ENCODE assay signal across 12 mouse cellular contexts in genomic region chr6:31133896-31134735, GRCm38 (mm10).
DNase-seq lines count a peak whose midpoint lies in the region; ATAC-seq and TF ChIP-seq lines count a peak whose summit lies in the region.
"Had no signal": no experiment of that assay in that cellular context is flagged by ENCODE, and none has a peak within 500 bp of the region (broad histone marks: within the 10 kb centered on the region; RNA-seq: fewer than 3 reads in every experiment).

No protein-coding gene starts in this region.

- no peaks in the 10 kb centered on the region for H3K36me3 ChIP-seq in embryonic facial prominence, embryonic 12.5 days
- no peaks in the 10 kb centered on the region for H3K36me3 ChIP-seq in embryonic facial prominence, embryonic 10.5 days (replicated peaks)
- no peaks in the 10 kb centered on the region for H3K36me3 ChIP-seq in intestine, embryonic 16.5 days (ENCODE audit: control insufficient read depth, insufficient read depth, low read length)
- H3K36me3 ChIP-seq in intestine, postnatal 0 days (ENCODE audit: control insufficient read depth, insufficient read depth), result no peaks in the 10 kb centered on the region
- no peaks in the 10 kb centered on the region for H3K36me3 ChIP-seq in stomach, embryonic 14.5 days (ENCODE audit: control insufficient read depth, insufficient read depth, low read length)
- H3K36me3 ChIP-seq in stomach, postnatal 0 days (ENCODE audit: control insufficient read depth, insufficient read depth, low read length), result no peaks in the 10 kb centered on the region
- no peaks in the 10 kb centered on the region for H3K36me3 ChIP-seq in hindbrain, embryonic 12.5 days
- H3K36me3 ChIP-seq: heart, embryonic 15.5 days had no signal

- no peak for DNase-seq in embryonic facial prominence, embryonic 10.5 days (ENCODE audit: low spot score)
- DNase-seq in stomach, postnatal 0 days (ENCODE audit: low spot score), result no peak
- no peak for DNase-seq in kidney, adult 8-10 months
- DNase-seq: adrenal gland, postnatal 25 days; lung, adult 18-20 months had no signal

- no peaks in the 10 kb centered on the region for H3K9me3 ChIP-seq in embryonic facial prominence, embryonic 12.5 days
- peaks cover 3% of the 10 kb centered on the region; the same call in 1 of the 2 replicates for H3K9me3 ChIP-seq in embryonic facial prominence, embryonic 10.5 days
- H3K9me3 ChIP-seq in intestine, embryonic 16.5 days (ENCODE audit: control insufficient read depth, low read length), result no peaks in the 10 kb centered on the region
- no peaks in the 10 kb centered on the region for H3K9me3 ChIP-seq in intestine, postnatal 0 days (ENCODE audit: control insufficient read depth)
- H3K9me3 ChIP-seq in stomach, embryonic 14.5 days (ENCODE audit: control insufficient read depth, low read depth, low read length), result no peaks in the 10 kb centered on the region
- no peaks in the 10 kb centered on the region for H3K9me3 ChIP-seq in stomach, postnatal 0 days (ENCODE audit: control insufficient read depth, low read length)
- H3K9me3 ChIP-seq in hindbrain, embryonic 12.5 days (replicated peaks), result peaks cover 11% of the 10 kb centered on the region; the same call in 1 of the 2 replicates
- H3K9me3 ChIP-seq: heart, embryonic 15.5 days had no signal

- no peak for TF ChIP-seq CTCF in intestine, postnatal 0 days (IDR thresholded peaks at IDR 0.05; ENCODE audit: low read depth)
- no peak for TF ChIP-seq CTCF in stomach, postnatal 0 days (IDR thresholded peaks at IDR 0.05; ENCODE audit: low read depth)

- no peak overlapping the region for H3K4me3 ChIP-seq in embryonic facial prominence, embryonic 12.5 days
- no peak overlapping the region for H3K4me3 ChIP-seq in embryonic facial prominence, embryonic 10.5 days
- H3K4me3 ChIP-seq in intestine, embryonic 16.5 days (ENCODE audit: low read length), result no peak overlapping the region
- no peak overlapping the region for H3K4me3 ChIP-seq in intestine, postnatal 0 days (ENCODE audit: low read depth, low read length)
- no peak overlapping the region for H3K4me3 ChIP-seq in stomach, embryonic 14.5 days (ENCODE audit: low read depth, low read length)
- H3K4me3 ChIP-seq in stomach, postnatal 0 days (ENCODE audit: low read depth, low read length), result no peak overlapping the region
- H3K4me3 ChIP-seq in hindbrain, embryonic 12.5 days, result no peak overlapping the region
- H3K4me3 ChIP-seq: heart, embryonic 15.5 days had no signal

- no peak for ATAC-seq in embryonic facial prominence, embryonic 12.5 days (ENCODE audit: insufficient number of reproducible peaks, insufficient read depth, low FRiP score, low TSS enrichment)
- ATAC-seq in intestine, embryonic 16.5 days, result no peak
- ATAC-seq in intestine, postnatal 0 days, result no peak
- ATAC-seq in stomach, embryonic 14.5 days (ENCODE audit: insufficient number of reproducible peaks, insufficient read depth, low FRiP score, low read depth), result peak; percentile 56; the same call in 1 of the 2 replicates
- ATAC-seq in stomach, postnatal 0 days (ENCODE audit: low FRiP score, low TSS enrichment), result no peak
- no peak for ATAC-seq in hindbrain, embryonic 12.5 days (ENCODE audit: low FRiP score)
- ATAC-seq: Patski had no signal

- 73% methylated on average over 11 of the region's 11 CpGs for WGBS in embryonic facial prominence, embryonic 12.5 days
- 91% methylated on average over 11 of the region's 11 CpGs for WGBS in embryonic facial prominence, embryonic 10.5 days
- 75% methylated on average over 11 of the region's 11 CpGs for whole genome bisulfite sequencing in intestine, embryonic 16.5 days
- 81% methylated on average over 11 of the region's 11 CpGs for WGBS in intestine, postnatal 0 days
- 64% methylated on average over 11 of the region's 11 CpGs for WGBS in stomach, embryonic 14.5 days
- WGBS in stomach, postnatal 0 days, result 77% methylated on average over 11 of the region's 11 CpGs
- 87% methylated on average over 11 of the region's 11 CpGs for WGBS in hindbrain, embryonic 12.5 days

- H3K27me3 ChIP-seq in embryonic facial prominence, embryonic 12.5 days, result no peaks in the 10 kb centered on the region
- no peaks in the 10 kb centered on the region for H3K27me3 ChIP-seq in embryonic facial prominence, embryonic 10.5 days (replicated peaks; ENCODE audit: low read depth, poor library complexity, severe bottlenecking)
- H3K27me3 ChIP-seq in intestine, embryonic 16.5 days (replicated peaks; ENCODE audit: control insufficient read depth, insufficient read depth, low read length), result no peaks in the 10 kb centered on the region
- no peaks in the 10 kb centered on the region for H3K27me3 ChIP-seq in intestine, postnatal 0 days (replicated peaks; ENCODE audit: control insufficient read depth, insufficient read depth, low read length)
- no peaks in the 10 kb centered on the region for H3K27me3 ChIP-seq in stomach, embryonic 14.5 days (ENCODE audit: control insufficient read depth, insufficient read depth, low read length)
- H3K27me3 ChIP-seq in stomach, postnatal 0 days (ENCODE audit: control insufficient read depth, insufficient read depth, low read length), result no peaks in the 10 kb centered on the region
- H3K27me3 ChIP-seq in hindbrain, embryonic 12.5 days, result no peaks in the 10 kb centered on the region
- H3K27me3 ChIP-seq: heart, embryonic 15.5 days; Patski had no signal

- no peak for TF ChIP-seq EP300 in stomach, postnatal 0 days (optimal IDR thresholded peaks at IDR 0.05)

- peaks cover 17% of the 10 kb centered on the region; the same call in 1 of the 2 replicates for H3K4me1 ChIP-seq in embryonic facial prominence, embryonic 12.5 days
- H3K4me1 ChIP-seq in embryonic facial prominence, embryonic 10.5 days, result no peaks in the 10 kb centered on the region
- no peaks in the 10 kb centered on the region for H3K4me1 ChIP-seq in intestine, embryonic 16.5 days (ENCODE audit: control insufficient read depth, insufficient read depth, low read length)
- no peaks in the 10 kb centered on the region; the same call in 1 of the 2 replicates for H3K4me1 ChIP-seq in intestine, postnatal 0 days (replicated peaks; ENCODE audit: control insufficient read depth, insufficient read depth, low read length)
- H3K4me1 ChIP-seq in stomach, embryonic 14.5 days (ENCODE audit: control insufficient read depth, insufficient read depth, low read length), result no peaks in the 10 kb centered on the region
- H3K4me1 ChIP-seq in stomach, postnatal 0 days (replicated peaks; ENCODE audit: control insufficient read depth, insufficient read depth), result no peaks in the 10 kb centered on the region
- H3K4me1 ChIP-seq in hindbrain, embryonic 12.5 days, result no peaks in the 10 kb centered on the region

- H3K27ac ChIP-seq in embryonic facial prominence, embryonic 12.5 days, result peak overlapping the region; percentile 57
- no peak overlapping the region for H3K27ac ChIP-seq in embryonic facial prominence, embryonic 10.5 days (replicated peaks)
- peak overlapping the region; percentile 34; the same call in 1 of the 2 replicates for H3K27ac ChIP-seq in intestine, embryonic 16.5 days (ENCODE audit: low read length)
- H3K27ac ChIP-seq in intestine, postnatal 0 days (ENCODE audit: low read depth, low read length), result no peak overlapping the region
- H3K27ac ChIP-seq in stomach, embryonic 14.5 days (ENCODE audit: low read length), result peak overlapping the region; percentile 67
- no peak overlapping the region for H3K27ac ChIP-seq in stomach, postnatal 0 days (replicated peaks)
- no peak overlapping the region for H3K27ac ChIP-seq in hindbrain, embryonic 12.5 days
- H3K27ac ChIP-seq: heart, embryonic 15.5 days had no signal

- H3K4me2 ChIP-seq in embryonic facial prominence, embryonic 12.5 days (replicated peaks), result no peak overlapping the region
- no peak overlapping the region for H3K4me2 ChIP-seq in intestine, embryonic 16.5 days (ENCODE audit: low read depth, low read length)
- no peak overlapping the region for H3K4me2 ChIP-seq in intestine, postnatal 0 days (replicated peaks; ENCODE audit: low read depth)
- H3K4me2 ChIP-seq in stomach, embryonic 14.5 days (replicated peaks; ENCODE audit: low read depth, low read length), result no peak overlapping the region
- no peak overlapping the region for H3K4me2 ChIP-seq in stomach, postnatal 0 days (replicated peaks; ENCODE audit: low read depth)
- no peak overlapping the region for H3K4me2 ChIP-seq in hindbrain, embryonic 12.5 days (replicated peaks)
- H3K4me2 ChIP-seq: heart, embryonic 15.5 days had no signal

- H3K9ac ChIP-seq in embryonic facial prominence, embryonic 12.5 days, result no peak overlapping the region
- no peak overlapping the region for H3K9ac ChIP-seq in intestine, embryonic 16.5 days (ENCODE audit: low read depth, low read length)
- H3K9ac ChIP-seq in intestine, postnatal 0 days (ENCODE audit: low read depth, low read length), result no peak overlapping the region
- no peak overlapping the region for H3K9ac ChIP-seq in stomach, embryonic 14.5 days (replicated peaks; ENCODE audit: low read depth, low read length)
- no peak overlapping the region for H3K9ac ChIP-seq in stomach, postnatal 0 days (ENCODE audit: low read length)
- H3K9ac ChIP-seq in hindbrain, embryonic 12.5 days, result no peak overlapping the region
- H3K9ac ChIP-seq: heart, embryonic 15.5 days had no signal

Comparison
In these comparisons a context has a peak if more than half of its experiments do, and no peak if none do; other contexts are left out.
1. H3K27ac ChIP-seq: peak in embryonic facial prominence, embryonic 12.5 days (single experiment), intestine, embryonic 16.5 days (single experiment) and stomach, embryonic 14.5 days (single experiment); none in embryonic facial prominence, embryonic 10.5 days (single experiment), intestine, postnatal 0 days (single experiment), stomach, postnatal 0 days (single experiment) and hindbrain, embryonic 12.5 days (single experiment).